Mouse (Mus musculus) stomach, postnatal 0 days (tissue): ENCODE measurements around the gene Ap5z1. TPM values are rescaled to one million over a fixed set of nuclear protein-coding genes. Genes with fewer than 3 reads are reported as not detected.

ENCODE experiments used
- ATAC-seq: fragments of 200-750 bp; cut with Nextera tagmentation; 2 replicates; pipeline ENCODE4 v1.8.0; 2017; ENCODE audit not compliant: low FRiP score, low TSS enrichment
- DNase-seq: peaks from one replicate; pipeline ENCODE4 v3.0.0-alpha.2; 2016; ENCODE audit warnings: low spot score
- H3K27ac ChIP-seq: fragments of 300-500 bp; sonication (generic); replicated peaks from 2 replicates; pipeline ENCODE4 v1.5.1; 2014; ENCODE audit warnings: mild to moderate bottlenecking, control low read depth
- H3K27me3 ChIP-seq: fragments of 300-500 bp; sonication (generic); 2 replicates; pipeline ENCODE4 v1.6.1; 2014; ENCODE audit warnings: low read length; ENCODE audit not compliant: control insufficient read depth, insufficient read depth
- H3K36me3 ChIP-seq: fragments of 300-500 bp; sonication (generic); 2 replicates; pipeline ENCODE4 v1.6.1; 2014; ENCODE audit warnings: low read length, mixed read lengths; ENCODE audit not compliant: control insufficient read depth, insufficient read depth
- H3K4me1 ChIP-seq: fragments of 300-500 bp; sonication (generic); replicated peaks from 2 replicates; pipeline ENCODE4 v1.6.1; 2014; ENCODE audit warnings: antibody characterized with exemption; ENCODE audit not compliant: control insufficient read depth, insufficient read depth
- H3K4me2 ChIP-seq: fragments of 300-500 bp; sonication (generic); replicated peaks from 2 replicates; pipeline ENCODE4 v1.6.1; 2014; ENCODE audit warnings: low read depth, mild to moderate bottlenecking, control low read depth, moderate library complexity
- H3K4me3 ChIP-seq: fragments of 300-500 bp; sonication (generic); 2 replicates; pipeline ENCODE4 v1.5.1; 2014; ENCODE audit warnings: low read depth, low read length, control low read depth
- H3K9ac ChIP-seq: fragments of 300-500 bp; sonication (generic); 2 replicates; pipeline ENCODE4 v1.6.1; 2014; ENCODE audit warnings: mild to moderate bottlenecking, low read length, control low read depth, mixed read lengths
- H3K9me3 ChIP-seq: fragments of 300-500 bp; sonication (generic); 2 replicates; pipeline ENCODE4 v1.6.1; 2016; ENCODE audit warnings: low read length; ENCODE audit not compliant: control insufficient read depth
- CTCF ChIP-seq: IDR thresholded peaks from 2 replicates; pipeline ENCODE4 v1.5.1; 2016; ENCODE audit warnings: antibody characterized with exemption, low read depth, mild to moderate bottlenecking, moderate library complexity
- EP300 ChIP-seq: optimal IDR thresholded peaks from 2 replicates; pipeline ENCODE3; 2016; ENCODE audit warnings: antibody characterized with exemption
- WGBS: fragments of 180-500 bp; shearing (Covaris S2); extraction: QIAGEN DNeasy Blood & Tissue Kit; methylation state at CpG from one replicate; pipeline ENCODE4 v1.1.7; 2014; 5-methylcytosine and 5-hydroxymethylcytosine counted together
- polyA plus RNA-seq: library from polyadenylated mRNA; unstranded; fragments of >200 nt; fragmentation: Nextera tagmentation; extraction: Ambion mirVana; gene quantifications from 2 replicates; pipeline ENCODE4 v1.2.1, GENCODE M21; 2015

Gene Ap5z1
- polyA plus RNA-seq, 1 experiment from 2014 or later, result 4.2 TPM

DNA sequence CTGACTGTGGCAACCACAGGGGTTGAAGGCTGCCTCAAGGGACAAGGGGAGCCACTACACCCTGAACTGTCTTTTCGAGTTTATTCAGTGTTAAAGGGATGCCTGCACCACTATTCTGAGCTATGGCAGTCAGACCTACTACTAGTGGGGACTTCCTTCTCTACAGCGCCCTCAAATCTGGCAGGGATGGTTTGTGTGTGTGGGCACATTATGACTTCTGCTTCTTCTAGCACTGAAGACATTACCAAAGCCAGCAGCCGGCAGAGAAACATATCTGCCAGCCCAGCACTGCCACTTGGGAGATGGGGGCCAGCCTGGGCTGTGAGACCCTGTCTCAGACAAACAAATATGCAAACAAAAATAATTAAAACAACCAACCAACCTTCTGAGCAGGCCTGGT is 40.4 kb downstream of the Ap5z1 start:
- ATAC-seq, result no peak
- no peak overlapping the region for H3K27ac ChIP-seq
- 83% methylated on average over 3 of the region's 3 CpGs for WGBS

DNA sequence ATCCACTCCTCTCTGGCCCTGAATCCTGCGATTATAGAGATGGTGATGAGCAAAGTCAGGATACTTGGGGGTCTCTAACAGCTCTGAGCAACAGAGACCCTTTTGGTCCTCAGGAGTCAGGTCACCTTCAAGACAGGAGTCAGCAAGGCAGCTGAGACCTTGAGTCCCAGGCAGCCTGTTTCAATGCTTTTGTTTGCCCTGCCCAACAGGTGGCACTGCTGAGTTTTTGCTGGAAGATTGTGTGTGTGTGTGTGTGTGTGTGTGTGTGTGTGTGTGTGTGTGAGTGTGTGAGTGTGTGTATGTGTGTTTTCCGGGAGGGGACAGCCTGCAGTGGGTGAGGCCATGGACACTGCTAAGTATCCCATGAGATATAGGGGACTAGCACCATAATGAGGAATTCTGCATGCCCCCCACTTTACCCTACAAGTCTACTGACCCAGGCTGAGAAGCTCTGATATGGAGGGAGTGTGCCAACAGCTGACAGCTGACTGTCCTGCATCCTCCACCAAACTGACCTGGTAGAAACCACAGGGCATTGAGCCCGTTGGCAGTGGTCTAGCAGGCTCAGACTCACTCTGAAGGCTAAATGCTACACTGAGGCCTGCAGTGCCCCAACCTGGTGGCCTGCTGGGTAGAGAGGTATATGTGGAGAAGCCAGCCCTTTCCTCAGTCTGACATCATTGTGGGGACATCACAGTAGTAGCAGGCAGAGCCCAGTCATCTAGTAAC is 42.1 kb downstream of the Ap5z1 start:
- no peak overlapping the region for H3K4me3 ChIP-seq
- no peak for ATAC-seq
- DNase-seq, result peak; percentile 29
- H3K9me3 ChIP-seq, result no peaks in the 10 kb centered on the region
- no peak overlapping the region for H3K9ac ChIP-seq
- no peaks in the 10 kb centered on the region for H3K27me3 ChIP-seq
- no peaks in the 10 kb centered on the region for H3K36me3 ChIP-seq
- TF ChIP-seq CTCF, result peak; percentile 66
- no peak for TF ChIP-seq EP300
- H3K4me2 ChIP-seq, result no peak overlapping the region
- H3K27ac ChIP-seq, result no peak overlapping the region
- WGBS, result 64% methylated on average over 3 of the region's 3 CpGs
- H3K4me1 ChIP-seq, result peaks cover 2% of the 10 kb centered on the region; the same call in 1 of the 2 replicates

More for the DNA sequence above, 40.4 kb downstream of the Ap5z1 start:
- no peak for DNase-seq
- no peak overlapping the region for H3K4me3 ChIP-seq
- no peak overlapping the region for H3K9ac ChIP-seq
- no peak overlapping the region for H3K4me2 ChIP-seq
- H3K9me3 ChIP-seq, result no peaks in the 10 kb centered on the region
- no peaks in the 10 kb centered on the region for H3K36me3 ChIP-seq
- TF ChIP-seq EP300 (no peak), CTCF (no peak)
- no peaks in the 10 kb centered on the region for H3K4me1 ChIP-seq
- H3K27me3 ChIP-seq, result no peaks in the 10 kb centered on the region

DNA sequence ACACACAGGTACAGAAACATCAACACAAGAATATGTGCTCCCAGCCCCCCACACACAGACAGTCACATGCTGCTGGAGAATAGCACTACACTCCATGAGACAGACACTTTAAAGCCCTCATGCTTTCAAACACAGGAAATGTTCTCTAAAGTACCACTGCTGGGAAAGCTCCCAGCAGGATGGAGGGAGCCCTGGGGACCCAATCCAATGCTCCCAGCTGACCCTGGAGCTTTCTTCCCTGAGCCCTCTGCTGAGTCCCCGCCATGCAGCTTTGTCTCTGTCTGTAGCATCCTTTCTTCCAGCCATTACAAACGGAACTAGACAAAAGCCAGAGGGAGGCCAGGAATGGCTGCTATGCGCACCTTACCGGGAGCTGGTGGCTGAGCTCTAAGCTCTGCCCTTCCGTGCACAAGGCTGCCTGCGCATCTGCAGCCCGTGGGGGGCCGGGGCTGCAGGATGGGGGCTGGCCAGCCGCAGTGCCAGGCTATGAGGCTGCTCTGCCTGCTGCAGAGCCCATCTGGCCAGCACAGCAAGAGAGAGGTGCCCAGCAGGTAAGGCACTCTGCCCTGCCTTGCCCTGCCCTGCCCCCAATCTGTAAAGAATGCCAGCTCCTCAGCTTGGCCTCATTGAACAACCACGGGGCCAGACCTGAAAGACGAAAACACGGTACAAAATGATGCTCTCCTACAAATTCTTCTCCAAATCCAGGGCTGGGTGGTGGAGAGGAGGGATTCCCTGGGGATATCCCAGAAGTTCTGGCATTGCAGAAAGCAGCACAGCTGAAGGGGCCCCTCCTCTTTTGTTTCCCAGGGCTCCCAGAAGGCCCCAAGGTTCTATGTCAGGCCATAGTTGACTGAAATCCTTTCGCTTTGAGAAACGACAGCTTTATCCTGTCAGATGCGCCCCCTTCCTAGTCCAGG is 45.7 kb downstream of the Ap5z1 start:
- H3K4me3 ChIP-seq, result no peak overlapping the region
- peak overlapping the region; percentile 8; the same call in 1 of the 2 replicates for H3K4me2 ChIP-seq
- H3K27me3 ChIP-seq, result no peaks in the 10 kb centered on the region
- TF ChIP-seq EP300 (no peak), CTCF (no peak)
- no peak overlapping the region for H3K27ac ChIP-seq
- peaks cover 2% of the 10 kb centered on the region; the same call in 1 of the 2 replicates for H3K4me1 ChIP-seq
- H3K36me3 ChIP-seq, result no peaks in the 10 kb centered on the region
- DNase-seq (no peak), ATAC-seq (no peak)
- no peaks in the 10 kb centered on the region for H3K9me3 ChIP-seq
- peak overlapping the region; percentile 5; the same call in 1 of the 2 replicates for H3K9ac ChIP-seq
- WGBS, result 25% methylated on average over 15 of the region's 15 CpGs

DNA sequence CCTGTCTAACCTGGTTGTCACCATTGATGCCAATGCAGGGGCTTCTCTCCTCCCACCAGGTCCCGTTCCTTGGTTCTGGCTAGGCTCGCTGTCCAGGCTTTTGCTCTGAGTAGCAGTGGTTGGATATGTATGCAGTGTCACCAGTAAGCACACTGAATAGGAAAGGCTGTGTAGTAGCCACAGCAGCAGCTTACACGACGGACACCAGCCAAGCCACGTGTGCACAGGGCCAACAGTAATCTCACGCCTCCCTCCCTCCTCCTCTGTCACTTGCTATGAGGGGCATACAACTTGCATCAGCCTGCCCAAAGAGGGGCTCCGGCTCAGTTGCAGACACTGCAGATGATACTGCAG is 46.3 kb downstream of the Ap5z1 start:
- no peaks in the 10 kb centered on the region for H3K9me3 ChIP-seq
- H3K27ac ChIP-seq, result no peak overlapping the region
- no peaks in the 10 kb centered on the region for H3K36me3 ChIP-seq
- H3K9ac ChIP-seq, result no peak overlapping the region
- 70% methylated on average over 7 of the region's 7 CpGs for WGBS
- DNase-seq, result no peak
- no peak overlapping the region for H3K4me3 ChIP-seq
- H3K27me3 ChIP-seq, result no peaks in the 10 kb centered on the region
- no peak overlapping the region for H3K4me2 ChIP-seq
- ATAC-seq, result no peak
- H3K4me1 ChIP-seq, result peaks cover 2% of the 10 kb centered on the region; the same call in 1 of the 2 replicates
- TF ChIP-seq CTCF, result no peak

DNA sequence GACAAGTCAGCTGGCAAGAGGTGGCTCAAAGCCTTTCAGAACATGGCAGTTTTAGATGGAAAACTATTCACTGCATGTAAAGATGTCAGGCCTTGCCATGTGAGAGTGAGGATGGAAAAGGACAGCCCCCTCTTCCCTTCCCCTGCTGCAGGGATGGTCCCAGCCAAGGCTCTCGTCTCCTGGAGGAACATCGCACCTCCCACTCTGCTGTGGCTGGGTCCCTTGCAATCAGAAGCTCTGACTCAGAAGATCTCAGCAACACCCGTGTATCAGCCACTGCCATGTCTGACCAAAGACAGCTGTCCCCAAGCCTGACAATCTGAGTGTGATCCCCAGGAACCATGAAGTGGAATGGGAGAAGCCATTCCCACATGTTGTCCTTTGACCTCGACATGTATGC is 48.4 kb downstream of the Ap5z1 start:
- Histone ChIP-seq H3K36me3 (no peaks in the 10 kb centered on the region), H3K4me3 (no peak overlapping the region), H3K4me2 (no peak overlapping the region), H3K9ac (no peak overlapping the region), H3K4me1 (peaks cover 2% of the 10 kb centered on the region; the same call in 1 of the 2 replicates), H3K27me3 (no peaks in the 10 kb centered on the region), H3K27ac (no peak overlapping the region), H3K9me3 (no peaks in the 10 kb centered on the region)
- DNase-seq, result no peak
- WGBS, result 71% methylated on average over 4 of the region's 4 CpGs
- no peak for ATAC-seq
- TF ChIP-seq EP300, result no peak
- no peak for TF ChIP-seq CTCF
